Mouse (Mus musculus): ENCODE measurements around the gene Sh3bp5l. TPM values are rescaled to one million over a fixed set of nuclear protein-coding genes. Genes with fewer than 3 reads are reported as not detected.

The Sh3bp5l gene
- total and polyA plus RNA-seq, 2 experiments from 2014 or later = 39.7 to 51.8 TPM

DNA sequence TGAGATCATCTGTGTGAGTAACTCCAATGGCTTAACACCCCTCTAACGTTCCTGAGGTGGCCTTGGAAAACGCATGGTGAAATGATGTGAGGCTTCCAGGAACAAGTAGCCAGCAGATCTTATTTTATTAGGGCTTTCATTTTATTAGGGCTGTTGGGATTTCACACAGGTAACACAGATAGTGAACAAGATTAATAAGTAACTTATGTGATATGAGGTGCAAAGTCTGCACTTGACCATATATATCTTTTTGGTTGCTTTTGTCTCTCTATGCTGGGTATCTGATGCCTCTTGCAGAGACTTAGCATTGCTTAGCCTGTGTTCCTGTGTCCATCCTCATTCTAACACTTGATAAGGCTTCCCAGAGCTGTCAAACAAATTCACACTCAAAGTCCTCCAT is 46.7 kb downstream of the Sh3bp5l start:
- ATAC-seq (no peak), DNase-seq (ENCODE audit: low spot score) (no peak)
- no peak overlapping the region for H3K4me3 ChIP-seq (ENCODE audit: low read length)
- H3K27ac ChIP-seq = no peak overlapping the region
- H3K4me2 ChIP-seq (ENCODE audit: low read depth, low read length) = no peak overlapping the region
- WGBS = 89% methylated on average over 2 of the region's 2 CpGs
- no peaks in the 10 kb centered on the region for H3K36me3 ChIP-seq (ENCODE audit: insufficient read depth, low read length)
- TF ChIP-seq CTCF (IDR thresholded peaks at IDR 0.05; ENCODE audit: low read depth) = no peak
- H3K9ac ChIP-seq (replicated peaks; ENCODE audit: low read length) = no peak overlapping the region
- H3K4me1 ChIP-seq (ENCODE audit: insufficient read depth, low read length) = no peaks in the 10 kb centered on the region
- H3K9me3 ChIP-seq (ENCODE audit: low read length) = no peaks in the 10 kb centered on the region
- H3K27me3 ChIP-seq (ENCODE audit: insufficient read depth, low read length) = no peaks in the 10 kb centered on the region

DNA sequence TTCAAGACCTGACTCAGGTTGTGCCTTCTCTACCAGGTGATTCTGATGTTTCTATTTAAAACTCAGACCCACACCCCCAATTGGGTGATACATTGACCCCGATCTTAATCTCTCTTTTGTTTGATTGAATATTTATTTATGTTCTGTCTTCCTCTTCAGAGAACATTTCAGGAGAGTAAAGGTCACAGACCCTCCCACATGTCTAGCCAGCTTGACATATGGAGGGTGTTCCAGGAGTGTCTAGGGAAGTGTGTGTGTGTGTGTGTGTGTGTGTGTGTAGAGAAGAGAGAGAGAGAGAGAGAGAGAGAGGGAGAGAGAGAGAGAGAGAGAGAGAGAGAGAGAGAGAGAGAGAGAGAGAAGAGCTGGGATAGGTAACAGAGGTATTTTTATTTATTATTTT is 47.2 kb downstream of the Sh3bp5l start:
- Histone ChIP-seq H3K4me3 (ENCODE audit: low read length) (no peak overlapping the region), H3K4me2 (ENCODE audit: low read depth, low read length) (no peak overlapping the region), H3K27ac (no peak overlapping the region), H3K4me1 (ENCODE audit: insufficient read depth, low read length) (no peaks in the 10 kb centered on the region), H3K9me3 (ENCODE audit: low read length) (no peaks in the 10 kb centered on the region), H3K36me3 (ENCODE audit: insufficient read depth, low read length) (no peaks in the 10 kb centered on the region), H3K27me3 (ENCODE audit: insufficient read depth, low read length) (no peaks in the 10 kb centered on the region), H3K9ac (replicated peaks; ENCODE audit: low read length) (no peak overlapping the region)
- no peak for DNase-seq (ENCODE audit: low spot score)
- WGBS = 57% methylated on average over 1 of the region's 1 CpGs
- ATAC-seq = no peak
- TF ChIP-seq CTCF (IDR thresholded peaks at IDR 0.05; ENCODE audit: low read depth) = no peak

DNA sequence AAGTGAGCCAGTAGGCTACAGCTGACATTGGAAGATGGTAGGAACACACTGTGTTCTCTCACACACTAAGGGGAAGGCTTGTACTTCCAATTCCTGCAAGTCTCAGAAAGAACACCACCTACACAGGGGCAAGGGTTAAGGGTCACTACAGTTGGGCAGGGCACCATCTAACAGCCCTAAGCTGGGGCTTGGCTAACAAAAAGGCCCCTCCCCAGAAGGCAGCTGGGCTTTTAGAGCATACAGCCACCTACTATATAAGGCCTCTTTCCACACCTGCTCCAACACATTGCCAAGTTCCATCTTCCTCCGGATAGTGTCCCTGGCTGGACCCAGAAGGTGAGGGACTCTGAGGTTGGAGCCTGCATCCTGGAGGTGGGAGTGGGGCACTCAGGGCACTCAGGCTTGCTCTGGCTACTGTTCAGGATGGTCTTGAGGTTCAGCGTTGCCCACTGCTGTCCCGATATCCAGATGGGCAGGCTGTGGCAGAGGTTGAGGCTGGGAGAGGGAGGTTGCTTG is 48.3 kb downstream of the Sh3bp5l start, which contains the start of gene Lypd8:
TSS of gene Lypd8 (plus strand) at position 281 of the 516 bp plus-strand sequence.
- Histone ChIP-seq H3K4me3 (ENCODE audit: low read length) (no peak within 1 kb of the TSS), H3K9ac (replicated peaks; ENCODE audit: low read length) (no peak within 1 kb of the TSS), H3K27ac (no peak within 1 kb of the TSS), H3K36me3 (ENCODE audit: insufficient read depth, low read length) (no peaks in the 10 kb centered on the region), H3K27me3 (ENCODE audit: insufficient read depth, low read length) (no peaks in the 10 kb centered on the region), H3K4me1 (ENCODE audit: insufficient read depth, low read length) (no peaks in the 10 kb centered on the region), H3K4me2 (ENCODE audit: low read depth, low read length) (no peak within 1 kb of the TSS), H3K9me3 (ENCODE audit: low read length) (no peaks in the 10 kb centered on the region)
- ATAC-seq = no peak
- 87% methylated on average over 3 of the region's 3 CpGs for WGBS
- no peak for DNase-seq (ENCODE audit: low spot score)
- TF ChIP-seq CTCF (IDR thresholded peaks at IDR 0.05; ENCODE audit: low read depth) = no peak

DNA sequence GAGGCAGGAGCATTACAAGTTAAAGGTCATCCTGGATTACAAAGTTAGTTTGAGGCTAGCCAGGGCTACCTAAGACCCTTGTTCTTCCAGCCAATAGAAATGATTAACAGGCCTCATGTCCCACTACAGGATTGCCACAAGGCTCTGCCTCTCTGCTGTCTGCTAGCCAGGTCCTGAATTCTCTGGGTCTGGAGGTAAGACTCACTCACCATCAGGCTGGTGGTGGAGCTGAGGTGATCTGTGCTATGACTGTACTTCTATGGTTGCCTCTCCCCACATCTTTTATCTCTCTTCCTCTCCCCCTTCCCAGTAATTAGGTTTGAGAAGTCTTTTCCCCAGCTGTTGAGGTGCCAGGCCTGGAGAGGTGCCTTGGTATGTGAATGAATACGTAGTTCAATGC is 49.0 kb downstream of the Sh3bp5l start:
- H3K9ac ChIP-seq (replicated peaks; ENCODE audit: low read length) = no peak overlapping the region
- H3K36me3 ChIP-seq (ENCODE audit: insufficient read depth, low read length) = no peaks in the 10 kb centered on the region
- H3K9me3 ChIP-seq (ENCODE audit: low read length) = no peaks in the 10 kb centered on the region
- 84% methylated on average over 1 of the region's 1 CpGs for WGBS
- H3K27me3 ChIP-seq (ENCODE audit: insufficient read depth, low read length) = no peaks in the 10 kb centered on the region
- H3K27ac ChIP-seq = no peak overlapping the region
- TF ChIP-seq CTCF (IDR thresholded peaks at IDR 0.05; ENCODE audit: low read depth) = no peak
- DNase-seq (ENCODE audit: low spot score) (no peak), ATAC-seq (no peak)
- no peak overlapping the region for H3K4me3 ChIP-seq (ENCODE audit: low read length)
- no peak overlapping the region for H3K4me2 ChIP-seq (ENCODE audit: low read depth, low read length)
- H3K4me1 ChIP-seq (ENCODE audit: insufficient read depth, low read length) = no peaks in the 10 kb centered on the region

DNA sequence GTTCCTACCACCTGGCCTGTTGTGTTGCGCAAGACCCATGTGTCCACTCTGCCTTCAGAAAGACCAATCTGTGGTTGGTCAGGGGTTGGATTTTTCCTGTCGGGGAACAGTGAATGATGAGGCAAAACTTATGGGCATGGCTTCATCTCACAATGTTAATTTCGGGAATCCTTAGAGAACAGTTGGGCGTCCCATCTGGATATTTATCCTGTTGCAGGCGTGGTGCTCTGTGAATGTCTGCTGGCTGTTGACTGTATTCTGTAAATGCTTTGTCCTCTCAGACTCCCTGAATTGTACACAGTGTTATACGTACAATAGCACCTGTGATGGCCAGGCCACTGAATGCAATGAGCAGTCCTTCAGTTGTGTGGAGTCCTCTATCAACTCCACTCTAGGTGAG is 51.9 kb downstream of the Sh3bp5l start:
- DNase-seq (ENCODE audit: low spot score) = no peak
- H3K27me3 ChIP-seq (ENCODE audit: insufficient read depth, low read length) = no peaks in the 10 kb centered on the region
- WGBS = 90% methylated on average over 6 of the region's 6 CpGs
- TF ChIP-seq CTCF (IDR thresholded peaks at IDR 0.05; ENCODE audit: low read depth) = no peak
- H3K9me3 ChIP-seq (ENCODE audit: low read length) = no peaks in the 10 kb centered on the region
- H3K4me2 ChIP-seq (ENCODE audit: low read depth, low read length) = no peak overlapping the region
- no peak overlapping the region for H3K27ac ChIP-seq
- H3K36me3 ChIP-seq (ENCODE audit: insufficient read depth, low read length) = no peaks in the 10 kb centered on the region
- no peak for ATAC-seq
- H3K4me3 ChIP-seq (ENCODE audit: low read length) = no peak overlapping the region
- H3K4me1 ChIP-seq (ENCODE audit: insufficient read depth, low read length) = no peaks in the 10 kb centered on the region
- no peak overlapping the region for H3K9ac ChIP-seq (replicated peaks; ENCODE audit: low read length)

Other genes with a start within 250 kb of the Sh3bp5l start
- not detected in 2 replicates for gene Gm12248, start 237.6 kb upstream of the Sh3bp5l start, total RNA-seq (2014; rRNA removed)
- not detected in 2 replicates for gene Gm12248, start 237.6 kb upstream of the Sh3bp5l start, polyA plus RNA-seq (2015; fragmentation: Nextera tagmentation; extraction: Ambion mirVana)
- gene Cnot8, start 226.6 kb upstream of the Sh3bp5l start, total RNA-seq (2014; rRNA removed) = 76.4 and 83.7 TPM in 2 replicates
- gene Cnot8, start 226.6 kb upstream of the Sh3bp5l start, polyA plus RNA-seq (2015; fragmentation: Nextera tagmentation; extraction: Ambion mirVana) = 82.1 and 83.1 TPM in 2 replicates
- 19.6 and 21.2 TPM in 2 replicates for gene Gemin5, start 162.2 kb upstream of the Sh3bp5l start, total RNA-seq (2014; rRNA removed)
- gene Gemin5, start 162.2 kb upstream of the Sh3bp5l start, polyA plus RNA-seq (2015; fragmentation: Nextera tagmentation; extraction: Ambion mirVana) = 10.4 and 11.2 TPM in 2 replicates
- 24.7 and 37.7 TPM in 2 replicates for gene Mrpl22, start 159.1 kb upstream of the Sh3bp5l start, total RNA-seq (2014; rRNA removed)
- 98.8 and 98.9 TPM in 2 replicates for gene Mrpl22, start 159.1 kb upstream of the Sh3bp5l start, polyA plus RNA-seq (2015; fragmentation: Nextera tagmentation; extraction: Ambion mirVana)
- gene Igtp, start 131.2 kb upstream of the Sh3bp5l start, total RNA-seq (2014; rRNA removed) = 2.7 and 6.3 TPM in 2 replicates
- 2.1 and 3.0 TPM in 2 replicates for gene Igtp, start 131.2 kb upstream of the Sh3bp5l start, polyA plus RNA-seq (2015; fragmentation: Nextera tagmentation; extraction: Ambion mirVana)
- 1.2 and 1.8 TPM in 2 replicates for gene Irgm2, start 131.1 kb upstream of the Sh3bp5l start, total RNA-seq (2014; rRNA removed)
- gene Irgm2, start 131.1 kb upstream of the Sh3bp5l start, polyA plus RNA-seq (2015; fragmentation: Nextera tagmentation; extraction: Ambion mirVana) = 0.80 and 1.6 TPM in 2 replicates
- not detected in 2 replicates for gene 4930438A08Rik, start 55.9 kb upstream of the Sh3bp5l start, total RNA-seq (2014; rRNA removed)
- not detected in 2 replicates for gene 4930438A08Rik, start 55.9 kb upstream of the Sh3bp5l start, polyA plus RNA-seq (2015; fragmentation: Nextera tagmentation; extraction: Ambion mirVana)
- gene Zfp692, start 23.7 kb upstream of the Sh3bp5l start, total RNA-seq (2014; rRNA removed) = 23.9 and 27.8 TPM in 2 replicates
- gene Zfp692, start 23.7 kb upstream of the Sh3bp5l start, polyA plus RNA-seq (2015; fragmentation: Nextera tagmentation; extraction: Ambion mirVana) = 19.7 and 21.9 TPM in 2 replicates
- gene Zfp672, start 385 bp upstream of the Sh3bp5l start, total RNA-seq (2014; rRNA removed) = 36.3 and 42.9 TPM in 2 replicates
- gene Zfp672, start 385 bp upstream of the Sh3bp5l start, polyA plus RNA-seq (2015; fragmentation: Nextera tagmentation; extraction: Ambion mirVana) = 43.8 TPM in 2 replicates
- not detected in 2 replicates for gene Lypd8, start 48.3 kb downstream of the Sh3bp5l start, total RNA-seq (2014; rRNA removed)
- gene Lypd8, start 48.3 kb downstream of the Sh3bp5l start, polyA plus RNA-seq (2015; fragmentation: Nextera tagmentation; extraction: Ambion mirVana) = not detected in 2 replicates
- not detected in 2 replicates for gene 1810065E05Rik, start 90.4 kb downstream of the Sh3bp5l start, total RNA-seq (2014; rRNA removed)
- not detected in 2 replicates for gene 1810065E05Rik, start 90.4 kb downstream of the Sh3bp5l start, polyA plus RNA-seq (2015; fragmentation: Nextera tagmentation; extraction: Ambion mirVana)
- not detected in 2 replicates for gene Gm12253, start 101.8 kb downstream of the Sh3bp5l start, total RNA-seq (2014; rRNA removed)
- gene Gm12253, start 101.8 kb downstream of the Sh3bp5l start, polyA plus RNA-seq (2015; fragmentation: Nextera tagmentation; extraction: Ambion mirVana) = not detected in 2 replicates
- gene Lypd9, start 122.2 kb downstream of the Sh3bp5l start, total RNA-seq (2014; rRNA removed) = not detected in 2 replicates
- gene Lypd9, start 122.2 kb downstream of the Sh3bp5l start, polyA plus RNA-seq (2015; fragmentation: Nextera tagmentation; extraction: Ambion mirVana) = not detected in 2 replicates
- gene Olfr30, start 131.5 kb downstream of the Sh3bp5l start, total RNA-seq (2014; rRNA removed) = not detected in 2 replicates
- not detected in 2 replicates for gene Olfr30, start 131.5 kb downstream of the Sh3bp5l start, polyA plus RNA-seq (2015; fragmentation: Nextera tagmentation; extraction: Ambion mirVana)
- not detected in 2 replicates for gene Olfr332, start 161.8 kb downstream of the Sh3bp5l start, total RNA-seq (2014; rRNA removed)
- not detected in 2 replicates for gene Olfr332, start 161.8 kb downstream of the Sh3bp5l start, polyA plus RNA-seq (2015; fragmentation: Nextera tagmentation; extraction: Ambion mirVana)
- not detected in 2 replicates for gene Olfr331, start 171.8 kb downstream of the Sh3bp5l start, total RNA-seq (2014; rRNA removed)
- gene Olfr331, start 171.8 kb downstream of the Sh3bp5l start, polyA plus RNA-seq (2015; fragmentation: Nextera tagmentation; extraction: Ambion mirVana) = not detected in 2 replicates
- gene Olfr330, start 204.1 kb downstream of the Sh3bp5l start, total RNA-seq (2014; rRNA removed) = not detected in 2 replicates
- gene Olfr330, start 204.1 kb downstream of the Sh3bp5l start, polyA plus RNA-seq (2015; fragmentation: Nextera tagmentation; extraction: Ambion mirVana) = 0.15 TPM in 1 of 2 replicates, not detected in the other
- gene Olfr329-ps, start 215.7 kb downstream of the Sh3bp5l start, total RNA-seq (2014; rRNA removed) = not detected in 2 replicates
- gene Olfr329-ps, start 215.7 kb downstream of the Sh3bp5l start, polyA plus RNA-seq (2015; fragmentation: Nextera tagmentation; extraction: Ambion mirVana) = 0.11 TPM in 1 of 2 replicates, not detected in the other
- not detected in 2 replicates for gene Olfr328, start 224.9 kb downstream of the Sh3bp5l start, total RNA-seq (2014; rRNA removed)
- not detected in 2 replicates for gene Olfr328, start 224.9 kb downstream of the Sh3bp5l start, polyA plus RNA-seq (2015; fragmentation: Nextera tagmentation; extraction: Ambion mirVana)
- not detected in 2 replicates for gene Olfr224, start 239.8 kb downstream of the Sh3bp5l start, total RNA-seq (2014; rRNA removed)
- 0.08 TPM in 1 of 2 replicates, not detected in the other for gene Olfr224, start 239.8 kb downstream of the Sh3bp5l start, polyA plus RNA-seq (2015; fragmentation: Nextera tagmentation; extraction: Ambion mirVana)
- gene Olfr325, start 247.0 kb downstream of the Sh3bp5l start, total RNA-seq (2014; rRNA removed) = not detected in 2 replicates
- gene Olfr325, start 247.0 kb downstream of the Sh3bp5l start, polyA plus RNA-seq (2015; fragmentation: Nextera tagmentation; extraction: Ambion mirVana) = not detected in 2 replicates

Data from hindbrain, postnatal 0 days (tissue).